Mouse (Mus musculus) skeletal muscle tissue, adult 2 months (tissue): ENCODE data around the gene Pecam1.
A peak's percentile ranks its signal among the peaks of the same experiment; 100 is the strongest.
"Not testable (repeated sequence)": the region's sequence is repeated elsewhere in the genome, so short reads cannot be mapped to it uniquely, and the experiment has no call there.

Source experiments
- DNase-seq: peaks from one replicate; pipeline ENCODE4 v3.0.0-alpha.2; 2012; ENCODE audit warnings: low read depth, low spot score

The Pecam1 gene

DNA sequence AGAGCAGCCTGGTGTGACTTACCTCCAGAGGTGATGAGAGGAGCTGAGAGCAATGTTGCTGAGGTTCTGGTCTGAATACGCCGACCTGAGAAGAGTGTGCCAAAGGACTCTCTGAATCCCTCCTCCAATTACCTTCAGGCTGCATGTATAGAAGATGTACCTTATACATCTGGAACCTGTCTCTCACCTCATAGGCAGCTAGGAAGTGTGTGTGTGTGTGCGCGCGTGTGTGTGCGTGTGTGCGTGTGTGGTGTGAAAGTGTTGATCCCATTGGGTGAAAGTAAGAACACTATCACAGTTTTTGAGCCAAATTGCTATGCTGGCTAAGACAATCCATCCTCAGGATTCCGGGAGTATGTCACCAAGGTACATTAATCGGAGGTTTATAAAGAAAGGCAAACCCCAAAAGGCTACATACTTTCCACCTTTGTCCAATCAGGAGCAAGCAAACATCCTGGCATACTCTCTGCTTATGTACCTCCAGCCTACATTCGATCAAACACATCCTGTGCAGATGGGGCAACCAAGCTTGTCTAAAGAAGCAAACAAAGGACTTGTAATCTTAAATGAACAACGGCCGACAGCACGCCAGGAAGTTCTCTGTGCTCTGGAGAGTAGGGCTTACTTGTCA lies at the start of gene Pecam1:
TSS of gene Pecam1 (minus strand) at position 508 of the 631 bp plus-strand sequence.
- no peak for DNase-seq

- peak; percentile 64 for DNase-seq
Observed at GRCm38 (mm10) chr11:106795679-106796078, 45.3 kb upstream of the Pecam1 start.

GRCm38 (mm10) chr11:106793846-106794245 lies 43.4 kb upstream of the Pecam1 start:
- no peak for DNase-seq

DNA sequence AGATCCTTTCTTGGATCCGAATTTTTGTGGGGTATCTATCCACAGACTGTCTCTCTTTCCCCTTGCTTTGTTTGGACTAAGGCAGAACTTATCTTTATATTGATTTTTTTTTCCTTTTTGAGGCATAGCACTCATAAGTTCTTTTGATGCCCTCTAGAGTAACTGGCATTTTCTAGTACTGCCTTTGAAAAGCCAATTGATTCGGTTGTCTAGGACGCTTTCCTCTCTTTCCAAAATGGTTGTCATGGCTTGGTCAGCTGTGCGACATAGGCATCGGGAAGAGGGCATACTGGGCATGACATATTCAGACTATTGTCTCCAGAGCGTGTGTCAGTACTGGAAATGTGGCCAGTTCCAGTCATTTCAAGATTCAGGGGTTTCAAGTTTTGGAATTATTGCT lies 39.2 kb upstream of the Pecam1 start:
- DNase-seq: no peak

- peak; percentile 99 for DNase-seq
Observed at GRCm38 (mm10) chr11:106788775-106789459, 38.5 kb upstream of the Pecam1 start, which contains the start of the genes Ddx5 and Cep95. Ddx5 (minus strand) TSS chr11:106789185. Cep95 (plus strand) TSS chr11:106789252.

DNA sequence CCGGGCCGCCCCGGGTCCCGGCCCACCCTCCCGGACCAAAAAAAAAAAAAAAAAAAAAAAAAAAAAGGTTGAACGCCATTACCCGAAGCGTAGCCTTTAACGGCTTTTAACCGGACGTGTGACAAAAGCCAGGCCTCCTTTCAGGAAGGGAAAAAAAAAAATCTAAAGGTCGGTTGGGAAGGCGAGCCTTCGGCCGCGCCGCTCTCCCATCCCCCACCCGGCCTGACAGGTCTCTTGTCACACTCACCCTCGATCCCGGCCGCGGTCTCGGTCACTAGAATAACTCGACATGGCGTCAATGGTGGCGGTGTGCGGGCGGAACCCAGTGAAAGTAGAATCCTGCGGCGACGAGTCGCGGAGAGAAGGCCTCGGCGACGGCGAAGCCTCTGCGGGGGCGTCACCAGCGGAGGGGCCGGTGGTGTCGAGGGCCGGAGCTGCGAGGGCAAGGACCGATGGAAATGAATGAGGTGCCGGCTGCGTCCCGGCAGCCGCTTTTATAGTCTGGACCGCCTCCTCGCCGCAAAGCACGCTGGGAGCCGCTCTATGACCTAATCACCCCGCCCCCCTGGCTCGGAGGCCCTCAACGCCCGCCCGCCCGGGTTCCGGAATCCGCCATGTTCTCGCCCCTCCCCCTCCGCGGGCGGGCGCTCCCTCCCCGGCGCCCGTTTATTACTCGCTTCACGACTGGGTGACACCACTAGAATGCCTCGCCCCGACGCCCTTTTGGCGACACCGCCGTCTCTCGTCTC lies 37.8 kb upstream of the Pecam1 start:
- peak; percentile 98 for DNase-seq

DNA sequence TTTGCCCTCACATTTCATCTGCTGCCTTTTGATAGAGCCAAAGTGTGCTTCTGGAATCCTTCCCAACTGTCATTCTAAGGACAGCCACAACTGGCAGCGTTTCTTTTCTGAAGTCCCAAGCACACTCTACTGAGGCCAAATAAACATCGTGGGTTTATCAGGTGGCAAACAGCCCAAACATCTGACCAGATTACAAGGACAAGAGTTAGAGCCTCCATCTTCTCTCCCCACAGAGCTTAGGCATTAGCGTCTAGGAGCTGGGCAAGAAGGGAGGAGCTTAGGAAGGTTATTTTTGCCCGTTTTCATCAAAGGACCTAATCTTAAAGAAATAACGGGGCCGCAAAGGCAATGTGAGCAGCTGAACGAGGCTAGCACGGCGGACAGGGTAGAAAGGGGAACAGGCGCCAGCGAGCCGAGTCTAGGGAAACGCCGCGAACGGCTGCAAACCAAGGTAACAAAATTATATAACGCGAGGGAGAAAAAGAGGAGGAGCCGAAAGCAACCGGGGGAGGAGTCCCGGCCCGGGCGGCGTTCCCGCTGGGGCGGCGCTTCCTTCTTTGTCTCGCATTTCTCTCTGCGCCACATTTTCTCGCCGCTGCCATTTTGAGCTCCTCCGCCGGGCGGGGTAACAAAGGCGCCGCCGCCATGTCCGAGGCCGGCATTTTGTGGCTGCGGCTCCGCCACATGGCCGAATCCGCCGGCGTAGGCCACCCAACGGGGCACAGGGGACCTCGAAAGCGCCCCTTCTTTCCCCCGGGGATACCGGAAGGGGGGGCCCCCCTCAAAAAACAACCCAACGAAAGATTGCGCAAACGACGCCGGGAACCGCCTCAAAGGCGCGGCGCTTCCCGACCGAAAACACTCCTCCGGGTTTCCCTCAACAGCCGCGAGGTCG lies 37.0 kb upstream of the Pecam1 start:
- peak; percentile 96 for DNase-seq

GRCm38 (mm10) chr11:106785043-106785442 lies 34.6 kb upstream of the Pecam1 start:
- no peak for DNase-seq

DNA sequence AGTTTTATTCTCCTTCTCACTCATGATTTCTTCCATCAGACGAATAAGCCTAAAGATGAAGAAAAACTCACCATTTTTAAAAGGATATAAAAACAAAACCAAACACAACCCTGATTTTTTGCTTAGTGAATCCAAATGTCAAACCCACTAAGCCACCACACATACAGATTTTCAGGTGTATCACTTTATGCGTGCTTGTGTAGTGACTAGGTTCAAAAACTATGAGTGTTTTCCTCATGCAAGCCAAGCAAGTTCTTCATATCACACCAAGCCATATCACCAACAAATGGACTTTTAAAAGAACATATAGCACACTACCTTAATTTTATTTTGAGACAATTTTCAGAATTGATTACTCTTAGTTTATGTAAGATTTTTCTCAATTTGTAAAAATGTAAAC lies 34.0 kb upstream of the Pecam1 start:
- DNase-seq: no peak

DNA sequence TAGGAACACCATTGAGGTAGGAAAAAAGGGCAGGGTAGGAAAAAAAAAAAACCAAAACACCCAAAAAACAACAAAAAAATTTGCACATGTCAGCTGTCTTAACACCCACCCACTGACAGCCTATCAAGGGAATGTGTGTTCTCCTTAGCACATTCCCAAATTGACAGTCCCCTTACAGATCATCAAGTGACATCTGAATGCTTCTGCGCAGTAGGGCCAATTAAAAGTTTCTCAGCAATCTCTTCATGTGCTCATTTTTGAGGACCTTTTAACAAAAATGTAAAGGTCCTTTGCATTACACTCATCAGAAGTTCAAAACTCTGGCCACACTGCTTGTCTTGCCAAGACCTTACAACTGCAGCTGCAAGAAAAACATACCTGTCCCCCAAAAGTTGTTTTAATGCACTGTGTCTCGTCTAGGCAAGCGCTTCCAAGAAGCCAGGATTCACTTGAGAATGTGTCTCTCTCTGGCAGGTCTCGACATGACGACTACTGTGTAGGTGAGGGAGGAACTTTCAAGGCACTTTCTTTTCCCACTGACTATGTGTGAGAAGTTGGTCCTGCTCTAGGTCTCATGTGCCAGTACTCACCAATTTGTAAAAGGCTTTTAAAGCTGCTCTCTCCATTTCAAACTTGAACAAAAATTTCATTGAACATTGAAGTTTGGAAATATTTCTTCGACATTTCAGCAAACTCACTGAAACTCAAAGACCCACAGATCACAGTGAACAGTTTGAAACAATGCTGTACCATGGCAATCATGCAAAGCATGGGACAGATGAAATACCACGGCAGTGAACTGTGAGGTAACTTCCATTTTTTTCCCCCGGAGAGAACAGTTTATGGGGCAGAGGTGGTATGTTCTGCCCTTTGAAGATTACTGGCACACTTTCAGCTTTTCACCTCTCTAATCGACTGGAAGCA lies 32.7 kb upstream of the Pecam1 start:
- no peak for DNase-seq

- not testable (repeated sequence) for DNase-seq
Observed at GRCm38 (mm10) chr11:106782271-106782670, 31.8 kb upstream of the Pecam1 start.

- no peak for DNase-seq
Observed at GRCm38 (mm10) chr11:106780590-106781220, 30.3 kb upstream of the Pecam1 start.

- DNase-seq: no peak
Observed at GRCm38 (mm10) chr11:106780089-106780425, 29.6 kb upstream of the Pecam1 start.

DNA sequence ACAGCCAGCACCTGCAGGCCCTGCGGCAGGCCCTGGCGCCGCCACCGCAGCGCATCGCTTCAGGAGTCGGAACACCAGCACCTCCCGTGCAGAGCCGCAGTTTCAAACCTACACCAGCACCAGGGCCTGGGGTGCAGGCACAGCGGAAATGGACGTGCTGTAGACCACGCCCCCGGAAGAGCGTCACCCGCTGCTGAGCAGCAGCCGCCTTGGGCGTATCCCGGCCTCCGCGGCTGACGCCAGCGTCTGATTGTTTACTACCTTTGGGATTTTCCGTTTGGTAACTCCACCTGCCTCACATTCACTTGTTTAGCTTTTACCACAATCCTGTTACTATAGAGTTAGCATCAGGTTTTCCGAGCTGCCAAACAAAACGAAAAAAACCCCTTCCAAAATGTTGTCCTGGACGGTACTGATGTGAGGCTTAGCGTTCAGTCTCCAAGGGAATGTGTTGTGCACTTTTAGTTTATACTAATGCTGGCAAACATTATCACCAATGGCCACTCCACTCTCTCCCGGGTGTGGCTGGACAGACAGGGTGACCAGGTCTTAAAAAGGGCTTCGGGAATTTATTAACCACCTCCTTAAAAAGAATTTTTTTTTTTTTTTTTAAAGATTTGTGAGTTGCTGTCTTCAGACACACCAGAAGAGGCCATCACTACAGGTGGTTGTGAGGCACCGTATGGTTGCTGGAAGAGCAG lies 29.1 kb upstream of the Pecam1 start, which contains the start of gene Polg2:
TSS of gene Polg2 (minus strand) at position 150 of the 701 bp plus-strand sequence.
- peak; percentile 93 for DNase-seq

- DNase-seq: no peak
Observed at GRCm38 (mm10) chr11:106778589-106779387, 28.4 kb upstream of the Pecam1 start.

DNA sequence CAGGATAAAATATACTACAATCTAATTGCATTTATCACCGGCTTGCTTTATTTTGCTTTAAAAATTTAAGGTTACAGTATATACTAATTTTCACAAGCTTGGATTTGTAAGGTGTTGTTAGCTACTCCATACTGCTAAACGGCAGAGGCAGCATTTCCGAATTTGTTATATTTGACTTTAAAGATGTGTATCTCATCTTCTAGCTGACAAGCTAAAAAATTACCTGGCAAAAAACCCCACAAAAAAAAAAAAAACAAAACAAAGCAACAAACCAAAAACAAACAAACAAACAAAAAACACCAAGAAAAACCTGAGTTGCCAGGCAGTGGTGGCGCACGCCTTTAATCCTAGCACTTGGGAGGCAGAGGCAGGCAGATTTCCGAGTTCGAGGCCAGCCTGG lies 27.7 kb upstream of the Pecam1 start:
- DNase-seq: no peak

- no peak for DNase-seq
Observed at GRCm38 (mm10) chr11:106777395-106777794, 27.0 kb upstream of the Pecam1 start.

DNA sequence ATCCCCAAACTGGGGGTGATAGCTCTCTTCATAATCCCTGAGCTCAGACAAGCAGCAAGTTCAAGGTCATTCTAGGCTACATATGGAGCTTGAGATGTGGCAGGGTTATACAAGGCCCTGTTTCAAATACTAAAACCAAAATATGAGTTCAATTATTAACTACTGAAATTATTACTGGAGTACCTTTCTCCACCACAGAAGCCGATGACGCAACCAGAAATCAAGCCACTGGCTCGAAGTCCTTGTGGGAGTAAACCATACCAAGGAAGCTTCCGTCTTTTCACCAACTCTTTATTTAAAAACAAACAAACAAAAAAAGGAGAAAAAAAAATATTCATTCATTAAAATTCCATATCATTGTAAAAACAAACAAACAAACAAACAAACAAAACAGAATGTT lies 26.5 kb upstream of the Pecam1 start:
- no peak for DNase-seq
